Mouse (Mus musculus) megakaryocyte progenitor cell, adult 5-6 weeks (primary cell): Measurements from ENCODE around the gene Utp4. TPM values are rescaled to one million over a fixed set of nuclear protein-coding genes. Genes with fewer than 3 reads are reported as not detected.
A peak's percentile ranks its signal among the peaks of the same experiment; 100 is the strongest.

Experiments used
- ATAC-seq: replicated peaks from 2 replicates; pipeline ENCODE4 v1.8.0; 2016; ENCODE audit warnings: mild to moderate bottlenecking, moderate TSS enrichment, inconsistent platforms; ENCODE audit not compliant: poor library complexity
- total RNA-seq, 2 experiments: library from RNA; stranded (forward) in 1 of 2; stranded (reverse) in 1 of 2; fragments of 157-497, 149-512 nt in 1 of 2; fragments of 200-1000 nt in 1 of 2; gene quantifications; 2 replicates each; pipeline versions ENCODE4 v1.2.3 to v1.2.4; 2015 to 2017

Utp4 gene
- total RNA-seq, 2 experiments from 2014 or later, result 47.4 to 76.6 TPM

GRCm38 (mm10) chr8:106935899-106936477 lies 42.6 kb downstream of the Utp4 start:
- ATAC-seq, result peak; percentile 3; the same call in 1 of the 2 replicates

- peak; percentile 29 for ATAC-seq
Observed at GRCm38 (mm10) chr8:106936478-106937051, 43.1 kb downstream of the Utp4 start.

- ATAC-seq, result no peak
Observed at GRCm38 (mm10) chr8:106937081-106937800, 43.8 kb downstream of the Utp4 start.

GRCm38 (mm10) chr8:106941806-106942205 lies 48.4 kb downstream of the Utp4 start:
- no peak for ATAC-seq

- no peak for ATAC-seq
Observed at GRCm38 (mm10) chr8:106943874-106944418, 50.5 kb downstream of the Utp4 start.

GRCm38 (mm10) chr8:106944756-106945155 lies 51.3 kb downstream of the Utp4 start:
- no peak for ATAC-seq

GRCm38 (mm10) chr8:106948678-106949243 lies 55.3 kb downstream of the Utp4 start:
- ATAC-seq, result no peak

- no peak for ATAC-seq
Observed at GRCm38 (mm10) chr8:106951707-106952106, 58.3 kb downstream of the Utp4 start.

- ATAC-seq, result peak; percentile 61
Observed at GRCm38 (mm10) chr8:106953571-106953970, 60.1 kb downstream of the Utp4 start.

GRCm38 (mm10) chr8:106957086-106957485 lies 63.6 kb downstream of the Utp4 start:
- ATAC-seq, result no peak

- peak; percentile 38; the same call in 1 of the 2 replicates for ATAC-seq
Observed at GRCm38 (mm10) chr8:106958212-106958611, 64.8 kb downstream of the Utp4 start.

- peak; percentile 94 for ATAC-seq
Observed at GRCm38 (mm10) chr8:106959626-106960025, 66.2 kb downstream of the Utp4 start.

- no peak for ATAC-seq
Observed at GRCm38 (mm10) chr8:106962322-106962721, 68.9 kb downstream of the Utp4 start.

- no peak for ATAC-seq
Observed at GRCm38 (mm10) chr8:106963365-106963764, 69.9 kb downstream of the Utp4 start.

- no peak for ATAC-seq
Observed at GRCm38 (mm10) chr8:106964573-106964972, 71.1 kb downstream of the Utp4 start.

- no peak for ATAC-seq
Observed at GRCm38 (mm10) chr8:106969964-106970363, 76.5 kb downstream of the Utp4 start.

- peak; percentile 66 for ATAC-seq
Observed at GRCm38 (mm10) chr8:106971916-106972315, 78.5 kb downstream of the Utp4 start.
